Mouse (Mus musculus): ENCODE measurements at regions not wholly inside any gene's neighbourhood (a gene's known extent, or its start where the extent isn't known, plus 50 kb on each side); places are given as distances from the start of the nearest gene placed in this dataset.

DNA sequence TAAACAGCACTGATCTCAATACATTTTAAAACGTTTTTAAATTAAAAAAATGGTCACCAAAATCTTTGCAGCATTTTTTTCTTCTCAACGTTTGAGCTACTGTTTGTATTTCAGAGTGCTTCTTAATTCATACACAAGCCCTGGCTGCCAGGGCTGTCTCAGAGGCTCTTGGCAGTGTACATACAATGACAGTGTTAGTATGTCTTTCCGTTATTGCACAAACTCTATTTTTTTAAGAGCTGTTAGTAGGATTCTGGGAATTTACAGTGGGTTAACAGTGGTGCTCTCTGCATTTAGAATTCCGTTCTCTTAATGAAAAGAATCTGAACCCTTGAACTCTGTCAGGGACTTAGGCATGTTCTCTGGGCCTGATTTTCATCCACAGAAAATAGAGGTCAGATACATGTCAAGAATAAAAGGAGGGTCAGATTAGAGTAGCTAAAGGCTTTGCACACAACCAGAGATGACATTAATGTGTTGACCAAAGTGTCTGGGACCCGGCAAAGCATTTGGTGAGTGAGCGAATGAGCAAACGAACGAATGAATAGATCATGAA, 219.5 kb upstream of the Rbms1 start:
- Histone ChIP-seq H3K27ac (no peak overlapping the region), H3K9me3 (ENCODE audit: control insufficient read depth, low read length) (no peaks in the 10 kb centered on the region), H3K9ac (replicated peaks) (no peak overlapping the region), H3K4me2 (ENCODE audit: low read depth) (no peak overlapping the region), H3K4me3 (ENCODE audit: insufficient read depth in 1 of 2, low read depth in 2 of 2, low read length in 2 of 2) (no peak overlapping the region), H3K36me3 (replicated peaks; ENCODE audit: control insufficient read depth, insufficient read depth, low read depth) (no peaks in the 10 kb centered on the region), H3K27me3 (ENCODE audit: control insufficient read depth, insufficient read depth, low read length) (no peaks in the 10 kb centered on the region), H3K4me1 (replicated peaks; ENCODE audit: control insufficient read depth in 2 of 2, insufficient read depth in 2 of 2, low read length in 1 of 2) (no peaks in the 10 kb centered on the region)
- ATAC-seq (ENCODE audit: insufficient read depth) (no peak), DNase-seq (ENCODE audit: low read depth in 3 of 3, low spot score in 3 of 3) (no peak)
- TF ChIP-seq CTCF (IDR thresholded peaks at IDR 0.05; ENCODE audit: low read depth): no peak
- TF ChIP-seq EP300 (IDR thresholded peaks at IDR 0.05; ENCODE audit: low read depth): no peak
- 63% methylated on average over 8 of the region's 8 CpGs for WGBS (ENCODE audit: insufficient replicate concordance)

DNA sequence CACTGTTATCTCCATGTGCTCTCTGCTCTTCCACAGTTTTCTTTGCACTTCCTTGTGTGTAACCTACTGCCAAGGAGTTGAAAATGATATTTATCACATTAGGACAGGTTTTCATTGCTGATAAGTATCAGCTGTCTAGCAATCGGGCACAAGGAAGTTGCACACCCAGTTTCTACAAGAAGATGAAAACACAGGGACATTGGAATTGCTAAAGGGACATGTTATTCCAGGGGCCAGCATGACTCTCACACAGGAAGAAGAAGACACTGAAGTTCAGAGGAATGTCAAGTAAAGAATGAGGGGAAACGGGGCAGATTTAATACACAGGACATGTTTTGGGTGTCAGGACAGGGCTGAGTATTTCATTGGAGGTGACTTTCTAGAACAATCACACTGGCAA, 214.8 kb upstream of the Rbms1 start:
- ATAC-seq (ENCODE audit: insufficient read depth): no peak
- 39% methylated on average over 2 of the region's 2 CpGs for WGBS (ENCODE audit: insufficient replicate concordance)
- no peaks in the 10 kb centered on the region for H3K4me1 ChIP-seq (replicated peaks; ENCODE audit: control insufficient read depth in 2 of 2, insufficient read depth in 2 of 2, low read length in 1 of 2)
- no peaks in the 10 kb centered on the region for H3K27me3 ChIP-seq (ENCODE audit: control insufficient read depth, insufficient read depth, low read length)
- DNase-seq (ENCODE audit: low read depth in 3 of 3, low spot score in 3 of 3): no peak
- no peak overlapping the region for H3K27ac ChIP-seq
- H3K9me3 ChIP-seq (ENCODE audit: control insufficient read depth, low read length): no peaks in the 10 kb centered on the region
- no peak overlapping the region for H3K4me2 ChIP-seq (ENCODE audit: low read depth)
- H3K9ac ChIP-seq (replicated peaks): no peak overlapping the region
- H3K4me3 ChIP-seq (ENCODE audit: insufficient read depth in 1 of 2, low read depth in 2 of 2, low read length in 2 of 2): no peak overlapping the region
- TF ChIP-seq CTCF (IDR thresholded peaks at IDR 0.05; ENCODE audit: low read depth): no peak
- H3K36me3 ChIP-seq (replicated peaks; ENCODE audit: control insufficient read depth, insufficient read depth, low read depth): no peaks in the 10 kb centered on the region

DNA sequence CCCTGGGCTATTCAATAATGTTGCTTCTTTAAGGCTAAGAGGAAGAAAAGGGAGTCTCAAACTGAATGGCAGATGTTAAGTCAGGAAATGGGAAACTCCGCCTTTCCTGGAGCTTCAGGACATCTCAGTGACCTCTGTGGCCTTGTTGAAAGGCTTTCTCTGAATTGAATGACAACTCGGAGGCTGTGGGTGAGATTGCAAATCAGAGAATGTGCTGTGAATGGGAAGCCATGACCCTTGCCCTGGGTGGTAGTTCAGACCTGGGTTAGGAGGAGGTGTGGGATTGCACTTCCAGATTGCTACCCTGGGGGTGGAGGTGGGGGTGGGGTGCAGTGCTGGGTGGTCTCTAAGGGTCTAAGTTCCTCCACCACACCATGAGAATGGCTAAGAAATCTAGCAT, 213.8 kb upstream of the Rbms1 start:
- WGBS (ENCODE audit: insufficient replicate concordance): 19% methylated on average over 2 of the region's 2 CpGs
- Histone ChIP-seq H3K4me3 (ENCODE audit: insufficient read depth in 1 of 2, low read depth in 2 of 2, low read length in 2 of 2) (no peak overlapping the region), H3K9ac (replicated peaks) (no peak overlapping the region), H3K36me3 (replicated peaks; ENCODE audit: control insufficient read depth, insufficient read depth, low read depth) (no peaks in the 10 kb centered on the region), H3K27ac (no peak overlapping the region), H3K4me2 (ENCODE audit: low read depth) (no peak overlapping the region), H3K4me1 (replicated peaks; ENCODE audit: control insufficient read depth in 2 of 2, insufficient read depth in 2 of 2, low read length in 1 of 2) (no peaks in the 10 kb centered on the region), H3K27me3 (ENCODE audit: control insufficient read depth, insufficient read depth, low read length) (no peaks in the 10 kb centered on the region), H3K9me3 (ENCODE audit: control insufficient read depth, low read length) (no peaks in the 10 kb centered on the region)
- ATAC-seq (ENCODE audit: insufficient read depth) (no peak), DNase-seq (ENCODE audit: low read depth in 3 of 3, low spot score in 3 of 3) (no peak)
- no peak for TF ChIP-seq EP300 (IDR thresholded peaks at IDR 0.05; ENCODE audit: low read depth)
- TF ChIP-seq CTCF (IDR thresholded peaks at IDR 0.05; ENCODE audit: low read depth): no peak

DNA sequence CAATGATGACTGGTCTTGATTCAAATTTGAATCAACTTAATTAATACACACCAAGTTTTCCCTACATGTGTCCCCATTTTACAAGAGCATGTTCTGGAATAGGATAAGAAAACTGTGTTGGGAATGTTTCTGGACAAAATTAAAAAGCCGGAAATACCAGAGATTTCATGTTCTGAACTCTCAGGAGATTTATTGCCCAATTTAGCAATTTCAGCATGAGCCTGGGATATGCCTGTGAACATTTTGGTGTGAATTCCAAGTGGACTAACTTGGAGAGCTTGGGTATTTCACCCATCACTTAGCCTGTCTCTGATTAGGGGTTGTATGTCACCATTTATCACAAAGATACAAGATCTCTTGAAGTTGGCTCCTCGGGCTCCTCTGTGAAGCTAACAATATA, 210.6 kb upstream of the Rbms1 start:
- no peak for DNase-seq (ENCODE audit: low read depth in 3 of 3, low spot score in 3 of 3)
- ATAC-seq (ENCODE audit: insufficient read depth): no peak
- no peak overlapping the region for H3K4me3 ChIP-seq (ENCODE audit: insufficient read depth in 1 of 2, low read depth in 2 of 2, low read length in 2 of 2)
- H3K27ac ChIP-seq: no peak overlapping the region
- H3K4me1 ChIP-seq (replicated peaks; ENCODE audit: control insufficient read depth in 2 of 2, insufficient read depth in 2 of 2, low read length in 1 of 2): no peaks in the 10 kb centered on the region
- TF ChIP-seq EP300 (IDR thresholded peaks at IDR 0.05; ENCODE audit: low read depth): no peak
- TF ChIP-seq CTCF (IDR thresholded peaks at IDR 0.05; ENCODE audit: low read depth): no peak
- H3K9ac ChIP-seq (replicated peaks): no peak overlapping the region
- no peaks in the 10 kb centered on the region for H3K27me3 ChIP-seq (ENCODE audit: control insufficient read depth, insufficient read depth, low read length)
- no peaks in the 10 kb centered on the region for H3K9me3 ChIP-seq (ENCODE audit: control insufficient read depth, low read length)
- WGBS (ENCODE audit: insufficient replicate concordance): 71% methylated on average over 2 of the region's 2 CpGs
- no peak overlapping the region for H3K4me2 ChIP-seq (ENCODE audit: low read depth)
- H3K36me3 ChIP-seq (replicated peaks; ENCODE audit: control insufficient read depth, insufficient read depth, low read depth): no peaks in the 10 kb centered on the region

DNA sequence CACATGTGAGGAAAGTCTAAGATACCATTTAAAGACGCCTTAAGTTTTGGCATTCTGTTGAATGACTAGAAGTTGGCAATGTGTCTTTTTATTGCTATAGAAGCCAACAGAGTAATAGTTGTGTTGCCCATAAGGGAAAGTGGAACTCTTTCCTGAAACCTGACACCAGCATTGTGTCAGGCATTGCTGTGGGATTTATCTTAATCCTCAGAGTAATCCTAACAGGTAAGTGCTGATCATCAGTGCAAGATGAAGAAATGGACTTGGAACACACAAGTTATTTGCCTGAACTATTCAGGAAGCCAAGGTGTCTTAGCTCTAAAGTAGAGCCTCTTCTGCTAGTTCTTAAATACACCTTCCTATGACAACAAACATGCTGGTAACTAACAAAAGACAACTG, 198.3 kb upstream of the Rbms1 start:
- Histone ChIP-seq H3K4me1 (replicated peaks; ENCODE audit: control insufficient read depth in 2 of 2, insufficient read depth in 2 of 2, low read length in 1 of 2) (no peaks in the 10 kb centered on the region), H3K27ac (no peak overlapping the region), H3K9me3 (ENCODE audit: control insufficient read depth, low read length) (no peaks in the 10 kb centered on the region), H3K27me3 (ENCODE audit: control insufficient read depth, insufficient read depth, low read length) (no peaks in the 10 kb centered on the region), H3K9ac (replicated peaks) (no peak overlapping the region), H3K36me3 (replicated peaks; ENCODE audit: control insufficient read depth, insufficient read depth, low read depth) (no peaks in the 10 kb centered on the region), H3K4me3 (ENCODE audit: insufficient read depth in 1 of 2, low read depth in 2 of 2, low read length in 2 of 2) (no peak overlapping the region), H3K4me2 (ENCODE audit: low read depth) (no peak overlapping the region)
- ATAC-seq (ENCODE audit: insufficient read depth) (no peak), DNase-seq (ENCODE audit: low read depth in 3 of 3, low spot score in 3 of 3) (no peak)
- WGBS (ENCODE audit: insufficient replicate concordance): 69% methylated on average over 1 of the region's 1 CpGs
- TF ChIP-seq EP300 (IDR thresholded peaks at IDR 0.05; ENCODE audit: low read depth) (no peak), CTCF (IDR thresholded peaks at IDR 0.05; ENCODE audit: low read depth) (no peak)
